Mouse (Mus musculus) bone marrow, adult 2 months (tissue): ENCODE data around the gene Med23. TPM values are rescaled to one million over a fixed set of nuclear protein-coding genes. Genes with fewer than 3 reads are reported as not detected.
A peak's percentile ranks its signal among the peaks of the same experiment; 100 is the strongest.

Experiments
- H3K27ac ChIP-seq: fragments of 200-500 bp; 2 replicates; pipeline ENCODE4 v1.5.1; 2012; ENCODE audit warnings: low read depth, mild to moderate bottlenecking, control low read depth, inconsistent platforms, low read length; ENCODE audit not compliant: control insufficient read depth, poor library complexity, insufficient read depth
- H3K4me1 ChIP-seq: fragments of 200-500 bp; 2 replicates; pipeline ENCODE4 v1.6.1; 2011; ENCODE audit warnings: low read length; ENCODE audit not compliant: control insufficient read depth, insufficient read depth
- H3K4me3 ChIP-seq: fragments of 200-500 bp; replicated peaks from 2 replicates; pipeline ENCODE3; 2011; ENCODE audit warnings: mild to moderate bottlenecking, low read depth, low read length, control low read depth; ENCODE audit not compliant: control insufficient read depth
- CTCF ChIP-seq: fragments of 200-500 bp; IDR thresholded peaks from 2 replicates; pipeline ENCODE4 v1.5.1; 2011; ENCODE audit warnings: low read length, control low read depth; ENCODE audit not compliant: control insufficient read depth, insufficient read depth
- POLR2A ChIP-seq: fragments of 200-500 bp; IDR thresholded peaks from 2 replicates; pipeline ENCODE4 v1.6.1; 2011; ENCODE audit warnings: low read depth, mild to moderate bottlenecking, control low read depth, low read length, borderline replicate concordance; ENCODE audit not compliant: control insufficient read depth
- WGBS: fragments of 180-500 bp; shearing (Covaris S2); methylation state at CpG from one replicate; pipeline ENCODE4 v1.1.7; 2018; 5-methylcytosine and 5-hydroxymethylcytosine counted together
- polyA plus RNA-seq: library from polyadenylated mRNA; stranded (reverse); fragments of >200 nt; gene quantifications from 2 replicates; pipeline ENCODE4 v1.2.4, GENCODE M21; 2011; ENCODE audit warnings: low replicate concordance; ENCODE audit not compliant: missing spikeins, insufficient read depth, insufficient read length

Med23 gene
- polyA plus RNA-seq, 1 experiment = 8.7 TPM

- 46% methylated on average over 8 of the region's 8 CpGs for WGBS
- H3K4me1 ChIP-seq = peaks cover 2% of the 10 kb centered on the region; the same call in 1 of the 2 replicates
- TF ChIP-seq POLR2A (no peak), CTCF (no peak)
- no peak overlapping the region for H3K27ac ChIP-seq
- H3K4me3 ChIP-seq = no peak overlapping the region
These were observed 41.4 kb downstream of the Med23 start for GRCm38 (mm10) chr10:24911199-24911598.

DNA sequence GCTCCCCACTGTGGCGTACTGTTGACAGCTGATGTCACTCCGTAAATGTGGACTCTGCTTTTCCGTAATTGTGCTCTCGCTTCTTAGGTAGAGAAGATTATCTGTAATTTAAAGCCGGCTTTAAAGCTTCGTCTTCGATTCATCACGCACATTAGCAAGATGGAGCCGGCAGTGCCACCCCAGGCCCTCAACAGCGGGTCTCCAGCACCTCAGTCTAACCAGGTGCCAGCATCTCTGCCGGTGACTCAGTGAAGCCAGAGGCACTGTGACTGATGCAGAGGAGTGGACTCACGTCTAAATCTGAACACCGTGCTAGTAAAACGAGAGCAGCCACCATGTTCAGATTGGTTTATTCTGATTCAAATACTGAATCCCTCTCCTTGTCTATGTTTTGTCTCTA is 42.8 kb downstream of the Med23 start:
- H3K4me1 ChIP-seq = peaks cover 2% of the 10 kb centered on the region; the same call in 1 of the 2 replicates
- H3K4me3 ChIP-seq = no peak overlapping the region
- TF ChIP-seq POLR2A = no peak
- no peak for TF ChIP-seq CTCF
- no peak overlapping the region for H3K27ac ChIP-seq
- WGBS = 92% methylated on average over 14 of the region's 14 CpGs

- Histone ChIP-seq H3K4me3 (no peak overlapping the region), H3K27ac (no peak overlapping the region), H3K4me1 (peaks cover 2% of the 10 kb centered on the region; the same call in 1 of the 2 replicates)
- 91% methylated on average over 6 of the region's 6 CpGs for WGBS
- no peak for TF ChIP-seq CTCF
- TF ChIP-seq POLR2A = no peak
These were observed 45.7 kb downstream of the Med23 start for GRCm38 (mm10) chr10:24915486-24915885.

DNA sequence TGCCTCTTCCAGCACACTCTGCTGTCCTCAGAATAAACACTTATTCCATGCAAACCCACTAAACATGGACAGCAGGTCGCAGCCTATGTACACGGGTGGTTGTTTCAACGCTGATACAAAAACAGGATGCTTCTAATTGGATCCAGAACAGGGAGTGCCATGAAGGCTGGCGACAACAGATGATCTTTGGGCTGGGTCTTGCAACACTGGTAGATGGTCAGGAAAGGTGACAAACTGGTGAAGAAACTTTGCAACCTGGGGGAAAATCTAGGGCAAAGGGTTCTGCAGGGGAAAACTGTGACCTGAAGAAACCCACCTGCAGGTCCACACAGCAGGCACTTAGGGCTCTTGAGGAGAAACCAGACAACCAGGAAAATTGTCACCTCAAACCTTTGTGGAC is 53.2 kb downstream of the Med23 start:
- WGBS = 82% methylated on average over 4 of the region's 4 CpGs
- no peak overlapping the region for H3K27ac ChIP-seq
- H3K4me3 ChIP-seq = no peak overlapping the region
- no peak for TF ChIP-seq CTCF
- TF ChIP-seq POLR2A = no peak
- H3K4me1 ChIP-seq = no peaks in the 10 kb centered on the region

- 81% methylated on average over 3 of the region's 3 CpGs for WGBS
- H3K4me3 ChIP-seq = no peak overlapping the region
These were observed 54.5 kb downstream of the Med23 start for GRCm38 (mm10) chr10:24924296-24924695.

DNA sequence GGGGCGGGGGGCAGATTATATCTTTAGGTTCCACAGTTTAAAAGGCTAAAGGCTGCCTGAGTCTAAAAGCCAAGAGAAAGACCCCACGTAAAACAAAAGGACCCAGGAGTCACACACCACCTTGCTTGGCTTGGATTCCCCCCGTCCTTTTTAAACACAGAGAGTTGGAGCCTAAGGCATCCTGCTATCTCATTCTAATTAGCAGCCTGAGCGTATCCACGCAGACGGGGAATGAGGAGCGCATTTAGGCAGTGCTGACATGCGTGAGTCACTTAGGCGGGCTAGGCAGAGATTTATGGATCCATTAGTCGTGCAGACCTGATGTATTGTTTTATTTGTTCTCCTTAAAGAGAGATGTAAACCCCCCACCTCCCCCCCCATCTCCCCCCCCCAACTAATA is 56.6 kb downstream of the Med23 start:
- no peak for TF ChIP-seq CTCF
- TF ChIP-seq POLR2A = no peak
- WGBS = 87% methylated on average over 10 of the region's 10 CpGs
- Histone ChIP-seq H3K27ac (no peak overlapping the region), H3K4me3 (no peak overlapping the region), H3K4me1 (no peaks in the 10 kb centered on the region)

More at GRCm38 (mm10) chr10:24924296-24924695, 54.5 kb downstream of the Med23 start:
- TF ChIP-seq CTCF = no peak
- TF ChIP-seq POLR2A = no peak
- H3K27ac ChIP-seq = no peak overlapping the region
- H3K4me1 ChIP-seq = no peaks in the 10 kb centered on the region

DNA sequence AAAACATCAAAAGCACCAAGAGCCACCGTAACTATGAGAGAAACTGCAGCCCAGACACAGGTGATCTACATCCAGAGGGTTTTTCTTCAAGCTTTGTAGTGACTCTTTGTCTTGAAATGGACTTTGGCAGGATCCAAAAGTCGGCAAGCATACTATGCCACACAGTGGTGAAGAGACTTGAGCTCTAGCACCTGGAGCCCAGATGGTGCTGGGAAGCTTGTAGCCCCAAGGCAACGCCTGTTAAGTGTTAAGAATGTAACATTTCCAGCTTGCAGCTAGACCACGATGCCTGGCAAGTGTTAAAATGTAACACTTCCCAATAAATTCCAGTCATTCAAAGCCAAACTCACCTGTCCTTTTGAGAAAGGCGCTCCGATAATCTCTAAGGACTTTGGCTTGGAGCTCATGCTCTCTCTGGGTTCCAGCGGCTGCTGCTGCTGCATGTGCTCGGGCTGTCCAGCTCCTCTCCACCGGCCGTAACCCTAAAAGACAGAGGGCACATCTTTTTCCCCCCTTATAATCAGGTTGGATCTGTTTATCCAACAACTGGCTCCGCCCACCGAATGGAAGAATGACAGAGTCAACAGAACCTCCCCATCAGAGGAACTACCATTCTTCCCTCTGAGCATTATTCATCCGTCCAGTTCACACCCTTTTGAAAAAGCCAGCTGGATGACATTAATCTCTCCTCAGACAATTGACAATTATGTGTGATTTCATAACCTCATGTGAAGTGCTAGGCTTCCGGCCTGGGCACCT is 57.4 kb downstream of the Med23 start, which contains the start of gene Arg1:
TSS of gene Arg1 (minus strand) at position 523 of the 759 bp plus-strand sequence.
- Histone ChIP-seq H3K4me1 (no peaks in the 10 kb centered on the region), H3K27ac (no peak within 1 kb of the TSS), H3K4me3 (peak within 1 kb of the TSS; percentile 10)
- TF ChIP-seq CTCF (no peak), POLR2A (no peak)
- 79% methylated on average over 14 of the region's 14 CpGs for WGBS

DNA sequence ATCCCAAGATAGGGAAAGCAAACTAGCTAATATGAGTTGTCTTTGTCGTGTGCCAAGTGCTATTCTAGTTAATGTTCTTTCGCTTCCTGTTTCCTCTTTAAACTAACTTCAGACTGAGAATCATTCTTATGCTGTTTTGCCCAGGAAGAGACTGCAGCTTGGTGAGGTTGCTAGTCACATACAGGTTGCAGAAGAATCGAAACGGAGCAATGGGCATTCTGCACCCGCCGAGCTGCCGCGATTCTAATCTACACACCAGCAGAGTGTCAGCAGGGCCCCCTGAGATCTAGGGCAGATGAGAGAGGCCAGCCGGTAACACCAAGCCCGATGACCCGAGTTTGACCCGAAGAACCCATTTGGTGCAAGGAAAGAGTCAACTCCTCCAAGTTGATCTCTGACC is 58.3 kb downstream of the Med23 start:
- WGBS = 12% methylated on average over 12 of the region's 12 CpGs
- TF ChIP-seq CTCF = no peak
- no peak for TF ChIP-seq POLR2A
- Histone ChIP-seq H3K27ac (no peak overlapping the region), H3K4me1 (no peaks in the 10 kb centered on the region), H3K4me3 (peak overlapping the region; percentile 10)
